Mouse (Mus musculus) embryonic fibroblast, embryonic 13.5 days (primary cell): ENCODE measurements around the gene Aldh9a1. TPM values are rescaled to one million over a fixed set of nuclear protein-coding genes. Genes with fewer than 3 reads are reported as not detected.
A peak's percentile ranks its signal among the peaks of the same experiment; 100 is the strongest.

Experiments used
- H3K27ac ChIP-seq: 2 replicates; pipeline ENCODE4 v1.5.1; 2012; ENCODE audit warnings: low read length, control low read depth, inconsistent platforms; ENCODE audit not compliant: insufficient read depth
- H3K4me1 ChIP-seq: 2 replicates; pipeline ENCODE4 v1.6.1; 2011; ENCODE audit warnings: low read length; ENCODE audit not compliant: control insufficient read depth, insufficient read depth
- H3K4me3 ChIP-seq: 2 replicates; pipeline ENCODE4 v1.5.1; 2011; ENCODE audit warnings: mild to moderate bottlenecking, control low read depth, low read length; ENCODE audit not compliant: insufficient read depth
- CTCF ChIP-seq: IDR thresholded peaks from 2 replicates; pipeline ENCODE4 v1.5.1; 2011; ENCODE audit warnings: mild to moderate bottlenecking, control low read depth, low read length, moderate library complexity, borderline replicate concordance; ENCODE audit not compliant: insufficient read depth
- POLR2A ChIP-seq: IDR thresholded peaks from 2 replicates; pipeline ENCODE4 v1.6.1; 2011; ENCODE audit warnings: low read depth, mild to moderate bottlenecking, control low read depth, low read length, moderate library complexity
- polyA plus RNA-seq: library from polyadenylated mRNA; stranded (reverse); fragments of >200 nt; gene quantifications from 2 replicates; pipeline ENCODE4 v1.2.4, GENCODE M21; 2011; ENCODE audit warnings: low read depth; ENCODE audit not compliant: missing spikeins, insufficient read length

Gene Aldh9a1
- polyA plus RNA-seq, 1 experiment, result 22.9 TPM

DNA sequence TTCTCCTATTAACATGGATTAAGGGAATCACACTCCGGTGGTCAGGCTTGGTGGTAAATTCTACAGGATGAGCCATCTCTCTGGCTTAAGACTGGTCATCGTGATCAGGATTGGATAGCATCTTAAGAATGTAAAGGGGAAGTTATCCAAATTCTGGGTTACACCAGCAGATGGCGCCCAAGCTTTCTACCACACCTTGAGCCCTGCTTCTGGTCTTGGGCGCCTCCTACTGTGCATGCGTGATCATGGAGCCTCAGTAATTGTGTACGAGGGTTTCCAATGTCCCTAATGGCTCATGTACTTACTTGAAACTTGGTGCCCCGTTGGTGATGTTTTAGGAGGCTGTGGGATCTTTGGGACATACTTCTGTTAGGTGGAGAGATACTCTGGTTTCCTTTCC is 20.1 kb downstream of the Aldh9a1 start:
- H3K4me1 ChIP-seq, result no peaks in the 10 kb centered on the region
- TF ChIP-seq CTCF, result peak; percentile 95
- no peak for TF ChIP-seq POLR2A
- no peak overlapping the region for H3K4me3 ChIP-seq
- H3K27ac ChIP-seq, result no peak overlapping the region

- TF ChIP-seq POLR2A (no peak), CTCF (no peak)
- H3K27ac ChIP-seq, result no peak overlapping the region
- H3K4me1 ChIP-seq, result no peaks in the 10 kb centered on the region
- H3K4me3 ChIP-seq, result no peak overlapping the region
Observed at GRCm38 (mm10) chr1:167372739-167373138, 22.9 kb downstream of the Aldh9a1 start.

- H3K4me3 ChIP-seq, result no peak overlapping the region
- TF ChIP-seq POLR2A (no peak), CTCF (no peak)
- no peak overlapping the region for H3K27ac ChIP-seq
- no peaks in the 10 kb centered on the region for H3K4me1 ChIP-seq
Observed at GRCm38 (mm10) chr1:167374003-167374784, 24.4 kb downstream of the Aldh9a1 start.

GRCm38 (mm10) chr1:167374942-167375341 is 25.2 kb downstream of the Aldh9a1 start:
- no peak overlapping the region for H3K27ac ChIP-seq
- no peak overlapping the region for H3K4me3 ChIP-seq
- no peaks in the 10 kb centered on the region for H3K4me1 ChIP-seq
- TF ChIP-seq CTCF (no peak), POLR2A (no peak)

DNA sequence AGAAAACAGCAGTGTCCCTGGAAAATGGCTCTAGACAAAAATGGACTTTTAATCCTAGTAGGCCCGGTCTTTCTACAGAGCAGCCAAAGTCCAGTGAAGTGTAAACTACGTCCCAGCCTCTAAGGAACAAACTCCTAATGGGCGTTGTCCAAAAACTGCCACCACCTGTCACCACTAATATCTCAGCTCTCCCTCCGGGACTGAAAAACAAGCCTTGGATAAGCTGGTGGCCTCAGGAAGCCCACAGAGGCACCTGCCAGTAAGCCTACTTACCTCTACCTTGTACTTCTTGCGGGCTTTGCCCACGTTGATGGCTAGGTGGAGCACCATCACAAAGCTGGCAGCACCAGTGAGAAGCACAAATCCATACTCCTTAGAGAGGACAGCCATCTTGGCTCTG is 28.2 kb downstream of the Aldh9a1 start:
- TF ChIP-seq POLR2A, result no peak
- no peak for TF ChIP-seq CTCF

DNA sequence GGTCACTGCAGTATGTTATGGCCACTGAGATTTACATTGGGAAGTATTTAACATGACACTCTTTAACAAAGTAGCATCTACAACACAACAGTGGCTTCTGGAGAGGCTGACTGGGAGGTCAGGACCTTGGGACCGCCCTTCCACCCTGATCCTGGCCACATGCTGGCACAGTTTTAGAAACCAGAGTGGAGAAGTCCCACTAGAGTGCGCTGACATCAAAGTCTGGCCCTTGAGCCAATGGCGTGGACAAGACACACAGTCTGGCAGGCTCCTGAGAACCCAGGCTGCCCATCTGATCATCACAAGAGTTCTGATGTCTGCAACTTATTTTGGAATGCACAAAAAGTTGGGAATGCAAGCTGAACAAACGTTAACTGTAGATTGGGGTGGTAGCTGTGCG is 30.0 kb downstream of the Aldh9a1 start:
- H3K4me1 ChIP-seq, result no peaks in the 10 kb centered on the region
- no peak overlapping the region for H3K4me3 ChIP-seq
- H3K27ac ChIP-seq, result no peak overlapping the region
- TF ChIP-seq POLR2A (no peak), CTCF (no peak)

More for the DNA sequence above, 28.2 kb downstream of the Aldh9a1 start:
- Histone ChIP-seq H3K4me1 (no peaks in the 10 kb centered on the region), H3K4me3 (no peak overlapping the region), H3K27ac (no peak overlapping the region)

GRCm38 (mm10) chr1:167380223-167380622 is 30.4 kb downstream of the Aldh9a1 start:
- Histone ChIP-seq H3K4me3 (no peak overlapping the region), H3K4me1 (no peaks in the 10 kb centered on the region), H3K27ac (no peak overlapping the region)
- TF ChIP-seq CTCF (no peak), POLR2A (no peak)

DNA sequence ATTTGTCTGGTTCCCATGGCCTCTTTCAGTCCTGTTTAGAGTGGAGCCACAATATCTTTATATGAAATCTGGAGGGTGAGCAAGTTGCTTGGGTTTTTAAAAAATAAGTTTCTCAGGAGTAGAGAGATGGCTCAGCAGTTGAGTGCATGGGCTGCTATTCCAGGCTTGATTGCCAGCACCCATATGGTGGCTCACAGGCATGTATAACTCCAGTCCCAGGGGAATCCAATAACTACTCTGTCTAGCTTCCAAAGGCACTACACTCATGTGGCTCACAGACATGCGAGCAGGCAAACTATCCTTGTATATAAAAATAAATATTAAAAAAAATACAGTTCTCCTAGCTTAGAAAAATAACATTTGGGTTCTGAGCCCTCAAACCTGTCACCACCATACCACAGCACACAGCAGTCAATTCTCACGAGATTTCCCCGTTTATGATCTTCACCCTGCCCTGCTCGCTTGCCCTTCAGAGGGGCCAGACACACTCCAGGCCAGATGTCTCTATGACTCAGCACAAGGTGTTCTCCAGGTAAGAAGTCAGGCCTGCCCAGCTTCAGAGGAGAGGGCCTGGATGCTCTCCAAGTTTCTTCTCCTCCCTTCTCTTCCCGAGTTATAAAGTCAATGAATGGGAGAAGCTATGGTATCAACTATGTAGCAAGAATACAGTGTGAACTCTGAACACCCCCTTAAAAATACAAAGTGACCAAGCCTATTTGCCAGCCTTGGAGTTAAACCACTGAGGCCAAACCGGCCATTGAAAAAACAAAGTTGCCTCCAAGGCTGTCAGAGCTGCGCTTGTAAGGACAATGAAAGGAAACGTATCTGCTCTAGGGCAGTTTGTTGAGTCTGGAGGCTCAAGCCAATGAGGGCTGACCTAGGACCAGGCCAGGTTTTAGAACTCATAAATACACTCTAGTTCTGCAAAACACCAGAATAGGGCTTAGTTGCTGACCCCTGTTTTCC is 31.5 kb downstream of the Aldh9a1 start:
- TF ChIP-seq POLR2A (no peak), CTCF (no peak)
- no peak overlapping the region for H3K4me3 ChIP-seq
- no peak overlapping the region for H3K27ac ChIP-seq

DNA sequence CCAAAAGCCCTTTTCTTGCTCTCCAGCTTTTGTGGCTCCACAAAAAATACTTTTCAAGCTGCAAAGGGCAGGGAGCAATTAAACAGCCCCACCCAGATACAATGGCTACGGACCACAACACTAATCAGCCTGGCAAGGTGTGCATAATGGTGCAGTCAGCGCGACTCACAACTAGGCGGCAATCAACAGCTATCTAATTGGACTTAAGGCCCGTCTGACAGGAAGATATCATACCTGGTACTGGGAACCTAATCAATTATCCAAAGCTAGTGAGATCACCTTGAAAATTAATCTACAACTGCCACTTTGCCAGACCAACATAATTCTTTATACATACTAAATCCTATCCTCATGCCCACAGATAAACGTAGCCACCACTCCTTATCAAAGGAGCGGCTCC is 32.5 kb downstream of the Aldh9a1 start:
- Histone ChIP-seq H3K27ac (no peak overlapping the region), H3K4me3 (no peak overlapping the region), H3K4me1 (peaks cover 3% of the 10 kb centered on the region; the same call in 1 of the 2 replicates)
- TF ChIP-seq POLR2A (no peak), CTCF (no peak)

More for the DNA sequence above, 31.5 kb downstream of the Aldh9a1 start:
- H3K4me1 ChIP-seq, result no peaks in the 10 kb centered on the region
